Mouse (Mus musculus): ENCODE measurements around the gene Mup22. TPM values are rescaled to one million over a fixed set of nuclear protein-coding genes. Genes with fewer than 3 reads are reported as not detected.
"Not testable (repeated sequence)": the region's sequence is repeated elsewhere in the genome, so short reads cannot be mapped to it uniquely, and the experiment has no call there.

Mup22 gene
- not detected for total RNA-seq (2021)

DNA sequence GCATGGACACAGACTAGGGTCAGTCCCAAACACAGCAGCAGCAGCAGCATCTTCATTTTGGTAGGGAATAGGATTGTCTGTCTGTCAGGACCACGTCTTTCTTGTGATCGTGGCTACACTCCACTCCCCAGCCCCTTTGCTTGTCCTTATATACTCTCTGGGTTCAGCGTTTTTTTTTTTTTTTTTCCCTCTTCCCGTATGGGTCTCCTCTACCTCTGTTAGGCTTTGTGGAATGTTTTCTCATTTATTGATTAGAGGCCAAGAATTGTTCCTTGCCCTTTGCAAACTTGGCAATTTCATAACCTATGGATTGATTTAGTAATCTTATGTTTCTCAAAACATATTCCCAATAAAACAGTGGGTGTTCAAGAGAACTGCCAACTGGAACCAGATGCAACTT is at the start of gene Mup22:
Gene Mup22 (minus strand): TSS at position 101 of the 400 bp plus-strand sequence.
- DNase-seq: not testable (repeated sequence)

DNA sequence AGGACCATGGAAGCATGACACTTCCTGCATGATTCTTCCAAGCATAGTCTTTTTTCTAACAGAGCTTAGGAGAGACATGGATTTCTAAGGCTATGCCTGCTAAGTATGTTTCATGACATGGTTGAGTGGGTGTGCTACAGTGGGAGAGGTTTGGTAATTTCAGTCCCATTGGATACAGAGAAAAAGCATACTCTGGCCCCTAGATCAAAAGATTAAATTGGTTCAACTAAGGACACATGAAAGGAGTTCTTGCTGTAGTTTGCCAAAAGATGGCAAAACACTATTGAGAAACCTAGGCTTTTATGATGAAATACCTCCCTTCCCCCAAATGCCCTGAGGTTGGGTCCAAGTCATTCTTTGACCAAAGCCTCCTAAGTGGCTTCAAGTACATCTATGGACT is 19.6 kb upstream of the Mup22 start:
- DNase-seq: not testable (repeated sequence)

Other genes with a start within 250 kb of the Mup22 start
- gene Mup10, start 239.3 kb downstream of the Mup22 start, total RNA-seq (2021): not detected
- not detected for gene Mup11, start 159.1 kb downstream of the Mup22 start, total RNA-seq (2021)
- gene Mup12, start 80.1 kb downstream of the Mup22 start, total RNA-seq (2021): not detected

All from layer of hippocampus, postnatal 36 days (tissue).